Mouse (Mus musculus) CD4-positive naive resting alpha-beta T cell, adult 57 days (primary cell): Measurements from ENCODE around the gene Nova2. TPM values are rescaled to one million over a fixed set of nuclear protein-coding genes. Genes with fewer than 3 reads are reported as not detected.

Experiments used
- total RNA-seq: library from RNA; stranded (reverse); gene quantifications from one replicate; pipeline ENCODE4 v1.2.4, GENCODE M21; 2023

Nova2 gene
- total RNA-seq, result not detected

DNA sequence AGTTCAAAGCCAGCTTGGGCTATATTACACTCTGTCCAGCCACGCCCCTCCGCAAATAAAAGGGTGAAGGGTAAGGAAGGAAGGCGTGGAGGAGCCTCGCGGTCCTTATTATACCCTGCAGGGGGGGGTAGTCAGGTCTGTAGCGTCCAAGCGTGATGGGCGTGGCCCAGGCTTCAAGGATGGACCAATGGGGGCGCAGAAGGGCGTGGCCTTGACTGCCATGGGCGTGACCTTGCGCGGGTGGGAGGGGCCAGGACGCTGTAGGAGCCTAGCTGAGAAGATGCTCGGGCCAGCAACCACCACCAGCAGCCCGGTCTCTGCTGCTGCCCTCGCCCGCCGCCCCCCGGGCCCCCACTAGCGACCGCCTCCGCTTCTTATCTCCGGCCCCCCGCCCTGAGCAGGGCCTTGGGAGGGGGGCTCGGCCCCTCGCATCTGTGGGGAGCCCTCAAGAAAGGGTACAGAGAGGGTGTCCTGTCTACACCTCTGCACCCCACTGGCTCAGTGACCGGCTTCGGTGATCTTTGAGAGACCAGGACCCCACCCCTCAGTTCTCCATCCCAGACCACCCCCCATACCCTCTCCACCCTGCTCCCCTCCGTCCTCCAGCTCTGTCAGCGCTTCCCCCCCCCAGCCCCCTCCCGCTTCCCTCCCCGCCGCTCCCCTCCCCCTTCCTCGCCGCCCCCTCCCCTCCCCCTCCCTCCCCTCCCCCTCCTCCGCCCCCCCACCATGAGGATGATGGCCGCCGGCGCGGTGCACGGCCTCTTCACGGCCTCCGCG is at the start of gene Nova2:
Gene Nova2 (plus strand): TSS at position 727 of the 777 bp plus-strand sequence.

DNA sequence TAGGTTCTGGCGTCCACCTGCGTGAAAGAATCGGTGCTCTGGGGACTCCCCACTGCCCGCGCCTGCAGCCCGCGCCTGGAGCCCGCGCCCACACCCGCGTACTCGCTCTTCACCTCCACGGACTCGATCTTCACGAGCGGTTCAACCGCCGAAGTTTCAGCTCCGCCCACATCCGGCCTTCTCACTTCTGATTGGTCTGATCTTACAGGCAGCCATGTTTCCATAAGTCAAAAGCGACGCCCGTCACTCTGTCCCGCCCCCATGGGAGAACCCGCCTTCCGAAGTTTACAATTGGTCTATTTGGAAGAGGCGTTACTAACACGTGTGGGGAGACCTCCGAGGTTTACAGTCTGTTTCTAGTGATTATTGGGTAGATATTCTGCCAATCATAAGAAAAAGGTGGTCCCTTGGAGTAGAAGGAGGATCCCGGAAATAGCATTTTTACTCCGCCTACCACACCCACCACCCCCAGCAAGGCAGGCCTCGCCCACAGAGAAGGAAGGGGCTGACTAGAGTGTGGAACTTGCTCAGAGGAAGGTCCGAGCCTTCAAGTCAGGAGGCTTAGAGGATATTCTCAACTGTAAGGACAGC is 15.4 kb upstream of the Nova2 start, which contains the start of gene Ccdc61:
Gene Ccdc61 (minus strand): TSS at position 175 of the 591 bp plus-strand sequence.

DNA sequence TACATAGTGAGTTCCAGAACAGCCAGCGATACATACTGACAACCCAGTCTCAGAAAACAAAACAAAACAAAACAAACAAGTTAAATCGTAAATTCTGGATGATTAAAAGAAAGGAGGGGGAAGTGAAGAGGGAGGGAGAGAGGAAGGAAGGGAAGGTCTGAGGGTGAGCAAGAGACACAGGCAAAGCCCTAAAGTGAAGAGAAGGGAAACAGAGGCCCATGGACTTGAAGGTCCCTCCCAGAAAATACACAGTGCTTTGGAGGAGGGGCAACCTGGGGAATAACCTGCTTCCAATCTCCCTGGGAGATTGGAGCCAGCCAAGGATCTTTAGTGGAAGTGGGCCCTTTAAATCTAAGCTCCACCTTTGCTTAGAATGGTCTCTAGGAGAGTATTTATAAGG is 61.4 kb downstream of the Nova2 start, which contains the start of gene Nanos2:
Gene Nanos2 (plus strand): TSS at position 301 of the 400 bp plus-strand sequence.

DNA sequence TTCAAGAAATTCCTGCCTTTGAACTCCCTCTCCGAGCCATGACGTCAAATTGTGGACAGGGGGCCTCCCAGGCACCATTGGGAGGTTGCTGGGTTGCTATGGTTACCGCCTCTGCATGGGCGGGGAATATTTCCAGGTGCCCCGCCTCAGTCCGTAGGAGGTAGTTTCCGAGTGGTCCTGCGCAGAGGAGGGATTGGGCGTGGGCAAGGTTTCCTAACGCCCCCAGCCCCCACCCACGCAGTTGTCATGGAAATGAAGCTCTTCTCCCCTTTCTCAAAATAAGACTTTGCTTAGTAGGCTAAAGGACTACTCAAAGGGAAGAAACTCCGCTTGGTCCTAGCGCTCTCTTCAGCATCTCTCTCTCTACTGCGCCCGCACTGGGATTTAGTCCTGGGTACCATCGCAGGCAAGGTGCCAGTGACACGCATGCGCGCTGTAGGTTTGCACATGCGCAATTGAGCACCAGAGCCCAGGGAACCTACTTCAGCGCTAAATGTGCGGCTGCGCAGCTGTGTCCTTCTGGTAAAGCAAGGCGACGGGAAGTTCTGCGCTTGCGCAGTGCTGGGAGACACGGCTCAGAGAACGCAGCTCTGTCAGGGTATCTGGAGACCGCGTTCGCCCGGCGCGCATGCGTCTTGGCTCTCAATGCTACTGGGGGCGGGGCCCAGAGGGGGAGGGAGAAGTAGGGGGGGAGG is 65.1 kb downstream of the Nova2 start, which contains the start of gene Mypop:
Gene Mypop (plus strand): TSS at position 645 of the 695 bp plus-strand sequence.

DNA sequence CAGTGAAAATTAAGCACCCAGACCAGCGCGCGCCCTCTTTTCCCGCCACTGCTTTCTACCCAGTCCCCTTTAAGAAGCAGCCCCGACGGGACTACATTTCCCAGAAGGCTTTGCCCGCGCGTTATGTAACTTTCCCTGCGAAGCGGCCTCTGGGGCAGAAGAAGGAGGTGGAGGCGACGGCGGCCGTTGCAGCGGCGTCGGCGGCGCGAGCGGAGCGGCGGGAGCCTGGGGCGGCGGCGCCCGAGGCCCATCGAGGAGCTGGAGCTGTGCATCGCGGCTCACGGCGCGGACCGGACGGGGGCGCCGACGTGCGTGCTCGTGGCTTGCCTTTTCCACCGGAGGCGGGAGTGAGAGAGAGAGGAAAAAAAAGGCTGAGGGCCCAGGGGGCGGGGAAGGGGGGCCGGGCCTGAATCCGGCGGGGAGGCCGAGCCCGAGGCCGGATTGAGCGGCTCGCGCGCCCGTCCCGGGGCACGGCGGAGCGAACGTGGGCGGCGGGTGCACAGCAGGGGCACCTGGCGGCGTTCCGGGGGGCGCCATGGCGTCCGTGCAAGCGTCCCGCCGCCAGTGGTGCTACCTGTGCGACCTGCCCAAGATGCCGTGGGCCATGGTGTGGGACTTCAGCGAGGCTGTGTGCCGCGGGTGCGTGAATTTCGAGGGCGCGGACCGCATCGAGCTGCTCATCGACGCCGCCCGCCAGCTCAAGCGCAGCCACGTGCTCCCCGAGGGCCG is 78.4 kb downstream of the Nova2 start, which contains the start of gene Irf2bp1:
Gene Irf2bp1 (plus strand): TSS at position 143 of the 729 bp plus-strand sequence.

Other genes with a start within 250 kb of the Nova2 start
- not detected for gene Psg20, start 239.7 kb upstream of the Nova2 start, total RNA-seq
- gene Psg22, start 207.8 kb upstream of the Nova2 start, total RNA-seq, result not detected
- gene Psg19, start 127.4 kb upstream of the Nova2 start, total RNA-seq, result not detected
- gene Psg17, start 104.3 kb upstream of the Nova2 start, total RNA-seq, result not detected
- gene Mill2, start 85.9 kb upstream of the Nova2 start, total RNA-seq, result 0.21 TPM
- gene Pglyrp1, start 54.6 kb upstream of the Nova2 start, total RNA-seq, result 14.8 TPM
- 24.9 TPM for gene Ccdc61, start 15.5 kb upstream of the Nova2 start, total RNA-seq
- not detected for gene Nanos2, start 61.5 kb downstream of the Nova2 start, total RNA-seq
- 1.2 TPM for gene Mypop, start 65.4 kb downstream of the Nova2 start, total RNA-seq
- 30.5 TPM for gene Irf2bp1, start 78.2 kb downstream of the Nova2 start, total RNA-seq
- not detected for gene Foxa3, start 97.7 kb downstream of the Nova2 start, total RNA-seq
- gene Sympk, start 98.5 kb downstream of the Nova2 start, total RNA-seq, result 102 TPM
- gene Rsph6a, start 128.8 kb downstream of the Nova2 start, total RNA-seq, result 0.35 TPM
- gene Dmwd, start 150.3 kb downstream of the Nova2 start, total RNA-seq, result 0.92 TPM
- gene Dmpk, start 158.0 kb downstream of the Nova2 start, total RNA-seq, result 2.2 TPM
- gene Six5, start 168.7 kb downstream of the Nova2 start, total RNA-seq, result 0.50 TPM
- not detected for gene Gm4969, start 192.5 kb downstream of the Nova2 start, total RNA-seq
- 22.5 TPM for gene Fbxo46, start 194.0 kb downstream of the Nova2 start, total RNA-seq
- gene Qpctl, start 223.4 kb downstream of the Nova2 start, total RNA-seq, result 14.9 TPM
- 85.5 TPM for gene Snrpd2, start 223.8 kb downstream of the Nova2 start, total RNA-seq
- gene Gipr, start 240.2 kb downstream of the Nova2 start, total RNA-seq, result not detected